Mouse (Mus musculus): ENCODE measurements around the gene Unc79. TPM values are rescaled to one million over a fixed set of nuclear protein-coding genes. Genes with fewer than 3 reads are reported as not detected.

Gene Unc79
- polyA plus RNA-seq, 1 experiment, result not detected

GRCm38 (mm10) chr12:103202592-103203544 is 254.2 kb downstream of the Unc79 start:
- no peak for TF ChIP-seq GATA1 (IDR thresholded peaks at IDR 0.05; ENCODE audit: low read length)

GRCm38 (mm10) chr12:103205561-103205960 is 256.9 kb downstream of the Unc79 start:
- no peak for TF ChIP-seq GATA1 (IDR thresholded peaks at IDR 0.05; ENCODE audit: low read length)

DNA sequence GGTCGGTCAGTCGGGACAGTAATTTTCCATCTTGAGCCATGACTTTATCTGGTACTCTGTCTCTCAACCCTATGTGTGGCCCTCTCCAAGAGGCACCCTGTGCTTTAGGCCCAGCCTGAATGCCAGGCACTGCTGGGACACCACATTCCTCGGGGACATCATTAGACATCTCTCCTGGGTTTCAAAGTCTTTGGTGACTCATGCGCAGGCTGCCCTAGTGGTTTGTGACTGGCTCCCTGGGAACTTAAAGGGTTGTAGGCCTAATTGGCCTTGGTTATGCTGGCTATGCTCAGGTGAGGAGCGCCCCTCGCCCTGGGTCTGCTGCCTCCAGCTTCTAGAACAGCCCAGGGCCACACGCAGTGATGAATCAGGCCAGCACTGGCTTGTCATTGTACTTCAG is 260.9 kb downstream of the Unc79 start:
- no peak for TF ChIP-seq GATA1 (IDR thresholded peaks at IDR 0.05; ENCODE audit: low read length)

DNA sequence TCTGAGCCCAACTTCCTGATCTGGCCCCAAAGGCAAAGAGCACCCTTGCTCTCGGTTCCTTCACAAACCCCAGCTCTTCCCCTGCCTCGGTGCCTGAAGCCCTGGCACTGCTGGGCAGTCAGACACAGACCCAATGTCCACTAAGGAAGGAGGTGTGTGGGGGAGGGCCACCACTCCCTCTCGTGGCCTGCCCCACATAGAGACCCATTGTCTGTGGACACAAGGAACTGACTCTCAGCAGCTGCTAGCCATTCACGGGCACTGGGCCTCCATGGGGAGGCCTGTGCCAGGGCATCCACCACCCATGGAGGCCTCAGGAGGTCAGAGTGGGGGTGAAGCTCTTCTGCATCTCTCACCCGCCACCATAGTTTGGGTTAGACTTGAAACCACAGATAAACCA is 262.4 kb downstream of the Unc79 start:
- no peak for TF ChIP-seq GATA1 (IDR thresholded peaks at IDR 0.05; ENCODE audit: low read length)

- TF ChIP-seq GATA1 (IDR thresholded peaks at IDR 0.05; ENCODE audit: low read length), result no peak
Observed at GRCm38 (mm10) chr12:103213591-103213990, 264.9 kb downstream of the Unc79 start.

- no peak for TF ChIP-seq GATA1 (IDR thresholded peaks at IDR 0.05; ENCODE audit: low read length)
Observed at GRCm38 (mm10) chr12:103214270-103214669, 265.6 kb downstream of the Unc79 start.

GRCm38 (mm10) chr12:103214797-103215196 is 266.1 kb downstream of the Unc79 start:
- TF ChIP-seq GATA1 (IDR thresholded peaks at IDR 0.05; ENCODE audit: low read length), result no peak

GRCm38 (mm10) chr12:103215877-103216610 is 267.4 kb downstream of the Unc79 start:
- no peak for TF ChIP-seq GATA1 (IDR thresholded peaks at IDR 0.05; ENCODE audit: low read length)

DNA sequence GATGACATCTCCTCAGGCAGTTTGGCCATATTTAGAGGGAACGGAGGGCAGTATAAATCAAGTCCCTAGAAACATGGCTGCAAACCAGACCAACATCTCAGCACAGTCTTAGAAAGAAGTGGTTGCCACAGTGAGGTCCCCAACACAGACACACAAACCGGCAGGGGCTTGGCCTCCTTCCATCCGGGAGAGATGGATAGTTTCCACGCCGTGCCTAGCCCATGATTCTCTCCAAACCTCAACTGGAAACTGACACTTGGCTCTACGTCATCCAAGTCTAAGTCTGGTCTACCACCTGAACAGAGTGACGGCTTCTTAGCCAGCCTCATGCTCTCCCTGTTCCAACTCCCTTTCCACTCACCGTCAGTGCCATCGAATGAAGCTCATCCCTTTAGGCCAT is 275.0 kb downstream of the Unc79 start:
- TF ChIP-seq GATA1 (IDR thresholded peaks at IDR 0.05; ENCODE audit: low read length), result no peak

DNA sequence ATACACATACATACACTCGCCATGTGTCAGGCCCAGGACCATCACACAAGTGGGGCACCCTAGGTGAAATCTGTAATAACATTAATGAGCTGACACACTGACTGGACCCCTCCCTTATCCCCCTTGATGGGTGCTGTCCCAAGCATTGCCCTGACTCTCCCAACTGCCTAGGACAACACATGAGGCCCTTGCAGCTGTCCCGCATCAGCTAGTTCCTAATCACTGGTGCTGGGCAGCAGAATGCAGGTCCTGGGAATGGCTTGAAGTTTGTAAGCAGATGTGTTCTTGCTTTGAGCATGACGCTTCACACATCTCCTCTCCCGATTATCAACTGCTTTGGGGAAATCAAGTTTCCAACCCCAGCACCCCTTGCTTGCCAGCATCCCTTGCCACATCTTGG is 277.5 kb downstream of the Unc79 start:
- TF ChIP-seq GATA1 (IDR thresholded peaks at IDR 0.05; ENCODE audit: low read length), result no peak

DNA sequence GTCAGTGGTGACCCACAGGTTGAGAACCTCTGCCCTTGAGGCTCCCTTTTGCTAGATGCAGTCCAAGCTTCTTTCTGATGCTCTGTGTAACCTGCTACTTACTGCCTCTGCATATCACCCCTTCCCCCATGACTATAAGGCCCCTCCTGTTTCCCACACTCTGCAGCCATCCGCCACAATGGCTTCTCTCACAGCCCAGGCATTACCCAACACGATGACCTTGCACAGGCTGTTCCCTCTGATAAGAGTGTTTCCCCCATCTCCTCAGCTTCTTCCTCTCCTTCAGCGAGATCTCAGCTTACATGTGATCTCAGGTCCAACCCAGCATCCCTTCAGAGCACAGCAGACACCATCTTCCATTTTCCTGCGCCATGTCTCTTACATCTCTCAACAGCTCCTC is 280.4 kb downstream of the Unc79 start:
- no peak for TF ChIP-seq GATA1 (IDR thresholded peaks at IDR 0.05; ENCODE audit: low read length)

Other genes with a start within 250 kb of the Unc79 start
- gene Itpk1, start 243.9 kb upstream of the Unc79 start, polyA plus RNA-seq (2012), result 3.1 and 5.0 TPM in 2 replicates
- 2.3 and 2.4 TPM in 2 replicates for gene Moap1, start 205.2 kb upstream of the Unc79 start, polyA plus RNA-seq (2012)
- 2.0 and 2.9 TPM in 2 replicates for gene Tmem251, start 205.1 kb upstream of the Unc79 start, polyA plus RNA-seq (2012)
- 3.3 and 7.3 TPM in 2 replicates for gene Gm28051, start 191.1 kb upstream of the Unc79 start, polyA plus RNA-seq (2012)
- 10.4 and 15.7 TPM in 2 replicates for gene Gon7, start 191.1 kb upstream of the Unc79 start, polyA plus RNA-seq (2012)
- gene Ubr7, start 190.9 kb upstream of the Unc79 start, polyA plus RNA-seq (2012), result 32.6 and 47.1 TPM in 2 replicates
- gene Gm20604, start 190.2 kb upstream of the Unc79 start, polyA plus RNA-seq (2012), result 3.0 and 3.3 TPM in 2 replicates
- 2.9 and 3.3 TPM in 2 replicates for gene Btbd7, start 70.4 kb upstream of the Unc79 start, polyA plus RNA-seq (2012)
- gene Cox8c, start 49.5 kb upstream of the Unc79 start, polyA plus RNA-seq (2012), result not detected in 2 replicates

Data from G1E-ER4 (cell line).